8 mouse cellular contexts compared by ENCODE assay signal in genomic region chr2:112367726-112368673, GRCm38 (mm10). TPM values are rescaled to one million over a fixed set of nuclear protein-coding genes. Genes with fewer than 3 reads are reported as not detected.
DNase-seq lines count a peak whose midpoint lies in the region; ATAC-seq and TF ChIP-seq lines count a peak whose summit lies in the region.

Gene Emc4 (minus strand): TSS chr2:112368027.

- peak within 1 kb of the TSS; percentile 73 for H3K4me2 ChIP-seq in kidney, embryonic 15.5 days

- no peak for TF ChIP-seq CTCF in bone marrow macrophage, adult 2 months (IDR thresholded peaks at IDR 0.05; ENCODE audit: low read depth, low read length)
- no peak for TF ChIP-seq CTCF in embryonic fibroblast, embryonic 13.5 days (IDR thresholded peaks at IDR 0.05; ENCODE audit: borderline replicate concordance, insufficient read depth, low read length)

- H3K4me1 ChIP-seq in bone marrow macrophage, adult 2 months (ENCODE audit: control insufficient read depth, insufficient read depth, low read length), result 0 out of 2 replicates have a peak, but pooled peaks cover 4% of the 10 kb centered on the region
- H3K4me1 ChIP-seq in embryonic fibroblast, embryonic 13.5 days (ENCODE audit: control insufficient read depth, insufficient read depth, low read length), result peaks cover 2% of the 10 kb centered on the region; the same call in 1 of the 2 replicates
- H3K4me1 ChIP-seq in heart, embryonic 10.5 days, result peaks cover 13% of the 10 kb centered on the region
- peaks cover 11% of the 10 kb centered on the region for H3K4me1 ChIP-seq in kidney, embryonic 15.5 days

- H3K9me3 ChIP-seq in heart, embryonic 10.5 days, result no peaks in the 10 kb centered on the region
- no peaks in the 10 kb centered on the region for H3K9me3 ChIP-seq in kidney, embryonic 15.5 days (replicated peaks)

- peak within 1 kb of the TSS; percentile 71 for H3K27ac ChIP-seq in bone marrow macrophage, adult 2 months (ENCODE audit: insufficient read depth, low read depth, low read length)
- H3K27ac ChIP-seq in embryonic fibroblast, embryonic 13.5 days (ENCODE audit: insufficient read depth, low read length), result peak within 1 kb of the TSS; percentile 55
- H3K27ac ChIP-seq in heart, embryonic 10.5 days, result peak within 1 kb of the TSS; percentile 89
- peak within 1 kb of the TSS; percentile 94 for H3K27ac ChIP-seq in kidney, embryonic 15.5 days

- H3K36me3 ChIP-seq in heart, embryonic 10.5 days, result peaks cover 23% of the 10 kb centered on the region
- H3K36me3 ChIP-seq in kidney, embryonic 15.5 days, result peaks cover 19% of the 10 kb centered on the region

- no peak for TF ChIP-seq POLR2A in bone marrow macrophage, adult 2 months (IDR thresholded peaks at IDR 0.05; ENCODE audit: borderline replicate concordance, low read depth, low read length)
- TF ChIP-seq POLR2A in embryonic fibroblast, embryonic 13.5 days (IDR thresholded peaks at IDR 0.05; ENCODE audit: low read depth, low read length), result peak; percentile 91

- peak within 1 kb of the TSS; percentile 85 for H3K4me3 ChIP-seq in bone marrow macrophage, adult 2 months (ENCODE audit: insufficient read depth, low read length)
- peak within 1 kb of the TSS; percentile 85 for H3K4me3 ChIP-seq in embryonic fibroblast, embryonic 13.5 days (ENCODE audit: insufficient read depth, low read length)
- H3K4me3 ChIP-seq in heart, embryonic 10.5 days, result peak within 1 kb of the TSS; percentile 89
- peak within 1 kb of the TSS; percentile 80 for H3K4me3 ChIP-seq in kidney, embryonic 15.5 days (replicated peaks)

- H3K9ac ChIP-seq in kidney, embryonic 15.5 days, result peak within 1 kb of the TSS; percentile 73

- DNase-seq in A20 (ENCODE audit: low read depth, low spot score), result peak; percentile 93
- DNase-seq in heart, embryonic 10.5 days (ENCODE audit: low spot score), result peak; percentile 96
- peak; percentile 87 for DNase-seq in liver
- DNase-seq in spleen, postnatal 4 days (ENCODE audit: low spot score in 2 of 2), result peak; percentile 81 to 91

- peak; percentile 90 for ATAC-seq in kidney, embryonic 15.5 days (replicated peaks; ENCODE audit: low FRiP score)
- peak; percentile 78 for ATAC-seq in monocyte, adult 5-6 weeks (replicated peaks; ENCODE audit: insufficient number of reproducible peaks, low FRiP score, low TSS enrichment, poor library complexity, severe bottlenecking)

- no peaks in the 10 kb centered on the region for H3K27me3 ChIP-seq in heart, embryonic 10.5 days (ENCODE audit: insufficient read depth, poor library complexity, severe bottlenecking)
- H3K27me3 ChIP-seq in kidney, embryonic 15.5 days, result no peaks in the 10 kb centered on the region

- WGBS in heart, embryonic 10.5 days, result 1% methylated on average over 46 of the region's 46 CpGs
- WGBS in kidney, embryonic 15.5 days, result 1% methylated on average over 46 of the region's 46 CpGs

RNA-seq across cellular contexts. Expression of gene Emc4, which starts in this region (rescaled TPM):
- 49.9 and 58.9 TPM in 2 replicates for polyA plus RNA-seq in bone marrow macrophage, adult 2 months (2012; ENCODE audit: insufficient read depth, insufficient read length, missing spikeins)
- polyA plus RNA-seq in embryonic fibroblast, embryonic 13.5 days (2011; ENCODE audit: insufficient read length, low read depth, missing spikeins), result 65.8 and 71.9 TPM in 2 replicates
- 114 and 134 TPM in 2 replicates for polyA plus RNA-seq in heart, embryonic 10.5 days (2016; fragmentation: Nextera tagmentation; extraction: Ambion mirVana)
- polyA plus RNA-seq in kidney, embryonic 15.5 days (2015; fragmentation: Nextera tagmentation; extraction: Ambion mirVana), result 120 and 123 TPM in 2 replicates
- 33.5 to 44.1 TPM (median 34.3 TPM) in 3 replicates for total RNA-seq in monocyte, adult 5-6 weeks (2017)

Comparison
In these comparisons a context has a peak if more than half of its experiments do, and no peak if none do; other contexts are left out.
1. Peak in every context shown above with its lines: DNase-seq, ATAC-seq, H3K4me3 ChIP-seq and H3K27ac ChIP-seq.